Mouse (Mus musculus) cortical plate, adult 2 months (tissue): ENCODE results near the gene Grip1.

Experiments used
- CTCF ChIP-seq: fragments of 200-500 bp; IDR thresholded peaks from 2 replicates; pipeline ENCODE4 v1.5.1; 2011; ENCODE audit warnings: mild to moderate bottlenecking, control low read depth, low read length; ENCODE audit not compliant: insufficient read depth; ENCODE audit errors: extremely low read depth
- POLR2A ChIP-seq: fragments of 200-500 bp; IDR thresholded peaks from 2 replicates; pipeline ENCODE4 v1.6.1; 2011; ENCODE audit warnings: mild to moderate bottlenecking, low read length, control low read depth; ENCODE audit not compliant: insufficient read depth; ENCODE audit errors: extremely low read depth

DNA sequence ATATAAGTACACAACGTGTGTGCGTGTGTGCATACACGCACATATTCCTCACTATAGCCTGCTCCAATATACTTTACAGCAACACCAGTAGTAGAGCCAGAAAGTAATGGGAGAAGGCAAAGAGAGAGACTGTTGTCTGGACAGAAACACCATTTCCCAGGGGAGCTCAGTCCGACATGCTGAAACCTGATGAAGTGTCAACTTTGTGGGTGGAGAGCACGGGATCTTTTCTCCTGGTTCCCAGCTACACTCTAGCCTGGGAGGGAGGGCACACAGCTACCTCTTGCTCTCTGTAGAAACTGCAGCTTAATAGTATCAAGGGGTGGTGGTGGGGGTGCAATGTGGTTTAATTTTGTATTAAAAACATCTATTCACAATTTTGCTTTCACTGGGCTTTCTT, 143.2 kb downstream of the Grip1 start:
- TF ChIP-seq POLR2A (no peak), CTCF (no peak)
